Mouse (Mus musculus) lung, postnatal 0 days (tissue): ENCODE measurements around the gene Il1r1. TPM values are rescaled to one million over a fixed set of nuclear protein-coding genes. Genes with fewer than 3 reads are reported as not detected.

Experiments used
- ATAC-seq: fragments of 200-750 bp; cut with Nextera tagmentation; 2 replicates; pipeline ENCODE4 v1.8.0; 2017; ENCODE audit warnings: moderate library complexity
- DNase-seq: peaks from one replicate; pipeline ENCODE4 v3.0.0-alpha.2; 2016; ENCODE audit warnings: low spot score
- H3K27ac ChIP-seq: fragments of 300-500 bp; sonication (generic); 2 replicates; pipeline ENCODE4 v1.5.1; 2014; ENCODE audit warnings: antibody characterized with exemption, mild to moderate bottlenecking, low read length, mixed read lengths
- H3K27me3 ChIP-seq: fragments of 300-500 bp; sonication (generic); replicated peaks from 2 replicates; pipeline ENCODE4 v1.6.1; 2014; ENCODE audit warnings: low read length, mixed read lengths; ENCODE audit not compliant: insufficient read depth
- H3K36me3 ChIP-seq: fragments of 300-500 bp; sonication (generic); 2 replicates; pipeline ENCODE4 v1.6.1; 2014; ENCODE audit warnings: low read length, mixed read lengths; ENCODE audit not compliant: insufficient read depth
- H3K4me1 ChIP-seq: fragments of 300-500 bp; sonication (generic); 2 replicates; pipeline ENCODE4 v1.6.1; 2014; ENCODE audit warnings: antibody characterized with exemption, low read depth, low read length, mixed read lengths; ENCODE audit not compliant: insufficient read depth
- H3K4me2 ChIP-seq: fragments of 300-500 bp; sonication (generic); replicated peaks from 2 replicates; pipeline ENCODE4 v1.6.1; 2014; ENCODE audit warnings: low read depth, mild to moderate bottlenecking, low read length, moderate library complexity, mixed read lengths
- H3K4me3 ChIP-seq: fragments of 300-500 bp; sonication (generic); 2 replicates; pipeline ENCODE4 v1.5.1; 2014; ENCODE audit warnings: low read depth, low read length
- H3K9ac ChIP-seq: fragments of 300-500 bp; sonication (generic); replicated peaks from 2 replicates; pipeline ENCODE4 v1.6.1; 2014; ENCODE audit warnings: low read depth, mild to moderate bottlenecking
- H3K9me3 ChIP-seq: fragments of 300-500 bp; sonication (generic); 2 replicates; pipeline ENCODE4 v1.6.1; 2016; ENCODE audit warnings: low read length, mixed read lengths
- CTCF ChIP-seq: IDR thresholded peaks from 2 replicates; pipeline ENCODE4 v1.5.1; 2016; ENCODE audit warnings: antibody characterized with exemption, mild to moderate bottlenecking
- EP300 ChIP-seq: IDR thresholded peaks from 2 replicates; pipeline ENCODE4 v1.6.1; 2016; ENCODE audit warnings: antibody characterized with exemption, mild to moderate bottlenecking, control low read depth
- WGBS: fragments of 180-500 bp; shearing (Covaris S2); extraction: QIAGEN DNeasy Blood & Tissue Kit; methylation state at CpG from one replicate; pipeline ENCODE4 v1.1.7; 2014; 5-methylcytosine and 5-hydroxymethylcytosine counted together
- polyA plus RNA-seq: library from polyadenylated mRNA; unstranded; fragments of >200 nt; fragmentation: Nextera tagmentation; extraction: Ambion mirVana; gene quantifications from 2 replicates; pipeline ENCODE4 v1.2.1, GENCODE M21; 2015

The Il1r1 gene
- polyA plus RNA-seq, 1 experiment from 2014 or later: 13.5 TPM

GRCm38 (mm10) chr1:40329526-40329925 lies 104.6 kb downstream of the Il1r1 start:
- TF ChIP-seq EP300 (no peak), CTCF (no peak)
- 0 out of 2 replicates have a peak, but pooled peaks cover 5% of the 10 kb centered on the region for H3K4me1 ChIP-seq
- no peak overlapping the region for H3K9ac ChIP-seq
- H3K27me3 ChIP-seq: no peaks in the 10 kb centered on the region
- no peaks in the 10 kb centered on the region for H3K9me3 ChIP-seq
- no peak overlapping the region for H3K4me2 ChIP-seq
- H3K4me3 ChIP-seq: no peak overlapping the region
- ATAC-seq (no peak), DNase-seq (no peak)
- no peaks in the 10 kb centered on the region for H3K36me3 ChIP-seq
- H3K27ac ChIP-seq: no peak overlapping the region
- 70% methylated on average over 1 of the region's 1 CpGs for WGBS

- TF ChIP-seq CTCF (no peak), EP300 (no peak)
- DNase-seq (no peak), ATAC-seq (no peak)
- Histone ChIP-seq H3K4me1 (0 out of 2 replicates have a peak, but pooled peaks cover 5% of the 10 kb centered on the region), H3K4me3 (no peak overlapping the region), H3K9me3 (no peaks in the 10 kb centered on the region), H3K36me3 (no peaks in the 10 kb centered on the region), H3K4me2 (no peak overlapping the region), H3K27me3 (no peaks in the 10 kb centered on the region), H3K9ac (no peak overlapping the region), H3K27ac (no peak overlapping the region)
- WGBS: 85% methylated on average over 8 of the region's 8 CpGs
These were observed 105.3 kb downstream of the Il1r1 start for GRCm38 (mm10) chr1:40330181-40330580.

- H3K27ac ChIP-seq: no peak overlapping the region
- H3K9ac ChIP-seq: no peak overlapping the region
- ATAC-seq (no peak), DNase-seq (no peak)
- no peaks in the 10 kb centered on the region for H3K27me3 ChIP-seq
- H3K36me3 ChIP-seq: no peaks in the 10 kb centered on the region
- TF ChIP-seq CTCF: no peak
- no peak for TF ChIP-seq EP300
- no peaks in the 10 kb centered on the region for H3K4me1 ChIP-seq
- H3K9me3 ChIP-seq: no peaks in the 10 kb centered on the region
- WGBS: 88% methylated on average over 1 of the region's 1 CpGs
- no peak overlapping the region for H3K4me3 ChIP-seq
- no peak overlapping the region for H3K4me2 ChIP-seq
These were observed 114.5 kb downstream of the Il1r1 start for GRCm38 (mm10) chr1:40339346-40339745.

GRCm38 (mm10) chr1:40340102-40340501 lies 115.2 kb downstream of the Il1r1 start:
- Histone ChIP-seq H3K4me2 (no peak overlapping the region), H3K27ac (no peak overlapping the region), H3K4me1 (no peaks in the 10 kb centered on the region), H3K36me3 (no peaks in the 10 kb centered on the region), H3K9me3 (no peaks in the 10 kb centered on the region), H3K9ac (no peak overlapping the region), H3K4me3 (no peak overlapping the region), H3K27me3 (no peaks in the 10 kb centered on the region)
- WGBS: 82% methylated on average over 4 of the region's 4 CpGs
- TF ChIP-seq EP300: no peak
- no peak for TF ChIP-seq CTCF
- DNase-seq (no peak), ATAC-seq (no peak)

GRCm38 (mm10) chr1:40352158-40352903 lies 127.5 kb downstream of the Il1r1 start:
- WGBS: 71% methylated on average over 4 of the region's 4 CpGs
- no peak for DNase-seq
- H3K27ac ChIP-seq: no peak overlapping the region
- H3K9ac ChIP-seq: no peak overlapping the region
- H3K27me3 ChIP-seq: no peaks in the 10 kb centered on the region
- H3K36me3 ChIP-seq: no peaks in the 10 kb centered on the region
- no peak for ATAC-seq
- no peaks in the 10 kb centered on the region for H3K9me3 ChIP-seq
- H3K4me2 ChIP-seq: no peak overlapping the region
- no peak overlapping the region for H3K4me3 ChIP-seq
- TF ChIP-seq EP300 (no peak), CTCF (no peak)
- no peaks in the 10 kb centered on the region for H3K4me1 ChIP-seq

- Histone ChIP-seq H3K4me2 (no peak overlapping the region), H3K9me3 (no peaks in the 10 kb centered on the region), H3K27ac (no peak overlapping the region), H3K9ac (no peak overlapping the region), H3K4me1 (no peaks in the 10 kb centered on the region), H3K27me3 (no peaks in the 10 kb centered on the region), H3K4me3 (no peak overlapping the region), H3K36me3 (no peaks in the 10 kb centered on the region)
- ATAC-seq (no peak), DNase-seq (no peak)
- WGBS: 74% methylated on average over 2 of the region's 2 CpGs
- no peak for TF ChIP-seq CTCF
- no peak for TF ChIP-seq EP300
These were observed 128.0 kb downstream of the Il1r1 start for GRCm38 (mm10) chr1:40352904-40353286.

GRCm38 (mm10) chr1:40354665-40355064 lies 129.8 kb downstream of the Il1r1 start:
- Histone ChIP-seq H3K27me3 (no peaks in the 10 kb centered on the region), H3K9ac (no peak overlapping the region), H3K36me3 (no peaks in the 10 kb centered on the region), H3K27ac (no peak overlapping the region), H3K4me3 (no peak overlapping the region), H3K4me1 (no peaks in the 10 kb centered on the region), H3K9me3 (no peaks in the 10 kb centered on the region), H3K4me2 (no peak overlapping the region)
- peak; percentile 27 for DNase-seq
- ATAC-seq: no peak
- TF ChIP-seq EP300 (no peak), CTCF (no peak)
- WGBS: 82% methylated on average over 3 of the region's 3 CpGs
